Mouse (Mus musculus) CH12.LX (cell line): ENCODE measurements at regions not wholly inside any gene's neighbourhood (a gene's known extent, or its start where the extent isn't known, plus 50 kb on each side); places are given as distances from the start of the nearest gene placed in this dataset.

ENCODE experiments used
- DNase-seq: peaks from one replicate; pipeline ENCODE4 v3.0.0-alpha.2; 2013; ENCODE audit errors: extremely low read depth
- H3K27ac ChIP-seq: 2 replicates; pipeline ENCODE4 v1.5.1; 2012; ENCODE audit warnings: low read depth, mild to moderate bottlenecking, control low read depth, moderate library complexity; ENCODE audit not compliant: insufficient read depth
- H3K27me3 ChIP-seq: replicated peaks from 2 replicates; pipeline ENCODE3; 2012; ENCODE audit warnings: inconsistent platforms
- H3K36me3 ChIP-seq, 2 experiments: replicated peaks in 1 of 2; 2 replicates each; pipeline versions ENCODE3 to v1.6.1; 2012; ENCODE audit warnings: inconsistent platforms in 1 of 2, low read length in 1 of 2, mild to moderate bottlenecking in 1 of 2, mixed read lengths in 1 of 2, moderate library complexity in 1 of 2; ENCODE audit not compliant: control insufficient read depth in 1 of 2, insufficient read depth in 1 of 2
- H3K4me1 ChIP-seq, 2 experiments: 2 replicates each; pipeline ENCODE4 v1.6.1; 2012; ENCODE audit warnings: inconsistent platforms in 1 of 2, moderate library complexity in 1 of 2; ENCODE audit not compliant: insufficient read depth in 2 of 2, control insufficient read depth in 1 of 2
- H3K4me2 ChIP-seq: 2 replicates; pipeline ENCODE4 v1.6.1; 2012; ENCODE audit warnings: low read depth, mild to moderate bottlenecking, control low read depth; ENCODE audit not compliant: poor library complexity, insufficient read depth, severe bottlenecking
- H3K4me3 ChIP-seq, 3 experiments: fragments of 150-350 bp in 1 of 3; sonication (generic) in 1 of 3; replicated peaks in 1 of 3; 2 replicates each; pipeline versions ENCODE3 to v1.5.1; 2011 to 2012; ENCODE audit warnings: low read depth in 2 of 3, low read length in 2 of 3, mild to moderate bottlenecking in 2 of 3, moderate library complexity in 2 of 3, control low read depth in 1 of 3, improper control_type of control experiment in 1 of 3, inconsistent platforms in 1 of 3, mixed read lengths in 1 of 3; ENCODE audit not compliant: poor library complexity in 1 of 3
- H3K79me2 ChIP-seq: replicated peaks from 2 replicates; pipeline ENCODE4 v1.6.1; 2012; ENCODE audit warnings: mild to moderate bottlenecking, moderate library complexity; ENCODE audit not compliant: control insufficient read depth, poor library complexity, insufficient read depth, severe bottlenecking; ENCODE audit errors: extremely low read depth
- H3K9ac ChIP-seq: 2 replicates; pipeline ENCODE4 v1.6.1; 2012; ENCODE audit warnings: low read depth, mild to moderate bottlenecking, control low read depth, moderate library complexity; ENCODE audit not compliant: insufficient read depth
- H3K9me3 ChIP-seq: replicated peaks from 2 replicates; pipeline ENCODE3; 2012; ENCODE audit warnings: low read length, inconsistent platforms, mixed read lengths
- ELF1 ChIP-seq: IDR thresholded peaks from 2 replicates; pipeline ENCODE4 v1.6.1; 2014; ENCODE audit warnings: low read depth, mild to moderate bottlenecking, inconsistent platforms, low read length, improper control_type of control experiment
- ETS1 ChIP-seq: conservative IDR thresholded peaks from 2 replicates; pipeline ENCODE4 v1.6.1; 2012; ENCODE audit warnings: low read depth, mild to moderate bottlenecking, inconsistent platforms, low read length, improper control_type of control experiment, moderate library complexity
- KAT2A ChIP-seq: IDR thresholded peaks from 2 replicates; pipeline ENCODE4 v1.6.1; 2012; ENCODE audit warnings: low read length, improper control_type of control experiment, inconsistent platforms; ENCODE audit not compliant: insufficient replicate concordance
- MEF2A ChIP-seq: IDR thresholded peaks from 2 replicates; pipeline ENCODE4 v1.6.1; 2014; ENCODE audit warnings: low read depth, mild to moderate bottlenecking, inconsistent platforms, low read length, improper control_type of control experiment, borderline replicate concordance
- MXI1 ChIP-seq: IDR thresholded peaks from 2 replicates; pipeline ENCODE4 v1.6.1; 2011; ENCODE audit warnings: mild to moderate bottlenecking, low read depth, low read length, improper control_type of control experiment
- NRF1 ChIP-seq: IDR thresholded peaks from 2 replicates; pipeline ENCODE4 v1.6.1; 2014; ENCODE audit warnings: low read depth, mild to moderate bottlenecking, inconsistent platforms, low read length, improper control_type of control experiment, moderate library complexity
- PAX5 ChIP-seq: IDR thresholded peaks from 2 replicates; pipeline ENCODE4 v1.6.1; 2012; ENCODE audit warnings: low read length, inconsistent platforms, mixed read lengths
- SMC3 ChIP-seq: IDR thresholded peaks from 2 replicates; pipeline ENCODE4 v1.6.1; 2011; ENCODE audit warnings: low read depth, low read length, improper control_type of control experiment
- UBTF ChIP-seq: IDR thresholded peaks from 2 replicates; pipeline ENCODE4 v1.6.1; 2012; ENCODE audit warnings: low read depth, mild to moderate bottlenecking, inconsistent platforms, low read length, improper control_type of control experiment, moderate library complexity
- USF1 ChIP-seq: IDR thresholded peaks from 2 replicates; pipeline ENCODE4 v1.6.1; 2014; ENCODE audit warnings: low read depth, mild to moderate bottlenecking, inconsistent platforms, low read length, improper control_type of control experiment
- USF2 ChIP-seq: conservative IDR thresholded peaks from 2 replicates; pipeline ENCODE4 v1.6.1; 2011; ENCODE audit warnings: low read depth, low read length, improper control_type of control experiment
- ZC3H11A ChIP-seq: IDR thresholded peaks from 2 replicates; pipeline ENCODE4 v1.6.1; 2012; ENCODE audit warnings: low read depth, mild to moderate bottlenecking, inconsistent platforms, low read length, improper control_type of control experiment
- ZMIZ1 ChIP-seq: IDR thresholded peaks from 2 replicates; pipeline ENCODE4 v1.6.1; 2012; ENCODE audit warnings: low read depth, mild to moderate bottlenecking, inconsistent platforms, low read length, improper control_type of control experiment
- ZNF384 ChIP-seq: IDR thresholded peaks from 2 replicates; pipeline ENCODE4 v1.6.1; 2012; ENCODE audit warnings: low read depth, low read length, improper control_type of control experiment, inconsistent platforms
- dilution Hi-C: fragments of 300-500 bp; cut with MboI; formaldehyde crosslinking; loops from 2 replicates; pipeline ENCODE4 v1.14.3; 2020; ENCODE audit warnings: low sequenced_read_pairs; ENCODE audit not compliant: extremely low pct_unique_long_range_greater_than_20kb, extremely low pct_ligation_motif_present
- in situ Hi-C: fragments of 300-500 bp; cut with MboI; formaldehyde crosslinking; loops from 3 replicates; pipeline ENCODE4 v1.14.3; 2019; ENCODE audit warnings: low sequenced_read_pairs, low pct_ligation_motif_present, low pct_unique_long_range_greater_than_20kb, mixed read lengths

- Histone ChIP-seq H3K27me3 (no peaks in the 10 kb centered on the region), H3K27ac (no peak overlapping the region), H3K4me2 (no peak overlapping the region), H3K4me3 (no peak overlapping the region), H3K9me3 (no peaks in the 10 kb centered on the region), H3K79me2 (no peaks in the 10 kb centered on the region), H3K4me1 (no peaks in the 10 kb centered on the region), H3K9ac (no peak overlapping the region), H3K36me3 (no peaks in the 10 kb centered on the region)
- in situ Hi-C loops (loop anchor here (25.0 kb wide), 1 partner anchor 185 kb away; no protein-coding TSS in a partner anchor), dilution Hi-C loops (no loop called here)
- TF ChIP-seq UBTF: no peak
- no peak for TF ChIP-seq ZC3H11A
- no peak for TF ChIP-seq SMC3
- no peak for TF ChIP-seq KAT2A
- TF ChIP-seq MEF2A: no peak
- no peak for TF ChIP-seq MXI1
- TF ChIP-seq USF2: no peak
- TF ChIP-seq ETS1: no peak
- TF ChIP-seq ELF1: no peak
- TF ChIP-seq NRF1: no peak
- no peak for TF ChIP-seq ZMIZ1
- no peak for TF ChIP-seq USF1
- TF ChIP-seq ZNF384: no peak
- TF ChIP-seq PAX5: no peak
- DNase-seq: no peak
Observed at GRCm38 (mm10) chr9:67646820-67647219, 87.3 kb upstream of the Tln2 start.

- no peak overlapping the region for H3K4me2 ChIP-seq
- in situ Hi-C loops: no loop called here
- H3K27ac ChIP-seq: no peak overlapping the region
- H3K4me1 ChIP-seq: no peaks in the 10 kb centered on the region
- no peak for TF ChIP-seq SMC3
- H3K27me3 ChIP-seq: no peaks in the 10 kb centered on the region
- no peak overlapping the region for H3K4me3 ChIP-seq
- no peaks in the 10 kb centered on the region for H3K36me3 ChIP-seq
- no peaks in the 10 kb centered on the region for H3K79me2 ChIP-seq
- no peak for DNase-seq
- no peaks in the 10 kb centered on the region for H3K9me3 ChIP-seq
- H3K9ac ChIP-seq: no peak overlapping the region
- dilution Hi-C loops: no loop called here
Observed at GRCm38 (mm10) chr9:67664773-67665172, 94.5 kb upstream of the C2cd4b start.
